Mouse (Mus musculus): ENCODE measurements around the gene Mta1. TPM values are rescaled to one million over a fixed set of nuclear protein-coding genes. Genes with fewer than 3 reads are reported as not detected.

Gene Mta1
- polyA plus RNA-seq (2017; shearing (Covaris generic)): 41.2 TPM

GRCm38 (mm10) chr12:113097749-113098281 is at the start of gene Mta1:
Mta1 (plus strand) TSS chr12:113098278.

GRCm38 (mm10) chr12:113074329-113075062 is 23.6 kb upstream of the Mta1 start, which contains the start of gene Tex22:
Tex22 (plus strand) TSS chr12:113074502.

GRCm38 (mm10) chr12:113139908-113140615 is 42.0 kb downstream of the Mta1 start, which contains the start of gene Crip2:
Crip2 (plus strand) TSS chr12:113140236.

GRCm38 (mm10) chr12:113146112-113147057 is 48.3 kb downstream of the Mta1 start, which contains the start of gene Crip1:
Crip1 (plus strand) TSS chr12:113146316.

GRCm38 (mm10) chr12:113155887-113156539 is 57.9 kb downstream of the Mta1 start, which contains the start of gene Tedc1:
Tedc1 (plus strand) TSS chr12:113156421.

GRCm38 (mm10) chr12:113185442-113186291 is 87.6 kb downstream of the Mta1 start, which contains the start of gene Tmem121:
Tmem121 (plus strand) TSS chr12:113185930.

Other genes starting within 250 kb of the Mta1 start
- 37.1 TPM for gene Gpr132, start 230.1 kb upstream of the Mta1 start, polyA plus RNA-seq (2017; shearing (Covaris generic))
- gene Jag2, start 168.5 kb upstream of the Mta1 start, polyA plus RNA-seq (2017; shearing (Covaris generic)): 2.7 TPM
- gene Nudt14, start 156.2 kb upstream of the Mta1 start, polyA plus RNA-seq (2017; shearing (Covaris generic)): 50.0 TPM
- 60.3 TPM for gene Btbd6, start 121.8 kb upstream of the Mta1 start, polyA plus RNA-seq (2017; shearing (Covaris generic))
- gene Brf1, start 97.6 kb upstream of the Mta1 start, polyA plus RNA-seq (2017; shearing (Covaris generic)): 183 TPM
- gene Pacs2, start 83.8 kb upstream of the Mta1 start, polyA plus RNA-seq (2017; shearing (Covaris generic)): 31.0 TPM
- 0.53 TPM for gene Tex22, start 23.8 kb upstream of the Mta1 start, polyA plus RNA-seq (2017; shearing (Covaris generic))
- gene Crip2, start 42.0 kb downstream of the Mta1 start, polyA plus RNA-seq (2017; shearing (Covaris generic)): 4.0 TPM
- gene Crip1, start 48.0 kb downstream of the Mta1 start, polyA plus RNA-seq (2017; shearing (Covaris generic)): 1,078 TPM
- gene Tedc1, start 58.1 kb downstream of the Mta1 start, polyA plus RNA-seq (2017; shearing (Covaris generic)): 9.5 TPM
- 0.74 TPM for gene Tmem121, start 87.7 kb downstream of the Mta1 start, polyA plus RNA-seq (2017; shearing (Covaris generic))

Measured in CD4-positive, CD25-positive, alpha-beta regulatory T cell (primary cell).